Comparison of ENCODE assay signal across 10 mouse cellular contexts in genomic region chr2:125067894-125068293, GRCm38 (mm10). TPM values are rescaled to one million over a fixed set of nuclear protein-coding genes. Genes with fewer than 3 reads are reported as not detected.
DNase-seq lines count a peak whose midpoint lies in the region; ATAC-seq and TF ChIP-seq lines count a peak whose summit lies in the region.
"Had no signal": no experiment of that assay in that cellular context is flagged by ENCODE, and none has a peak within 500 bp of the region (broad histone marks: within the 10 kb centered on the region; RNA-seq: fewer than 3 reads in every experiment).

Gene Slc24a5 (plus strand): TSS chr2:125068124.

- 0 out of 2 replicates have a peak, but pooled peaks have one; percentile 13 for ATAC-seq in hindbrain, embryonic 13.5 days (ENCODE audit: low FRiP score)
- ATAC-seq in hindbrain, postnatal 0 days = no peak
- ATAC-seq in neural tube, embryonic 14.5 days (ENCODE audit: low read depth) = 0 out of 2 replicates have a peak, but pooled peaks have one; percentile 6
- no peak for ATAC-seq in neural tube, embryonic 15.5 days (ENCODE audit: low FRiP score)
- ATAC-seq in hindbrain, embryonic 15.5 days (ENCODE audit: low FRiP score, low read depth) = peak; percentile 52; the same call in 1 of the 2 replicates
- peak; percentile 36; the same call in 1 of the 2 replicates for ATAC-seq in midbrain, embryonic 16.5 days
- ATAC-seq in granulocyte monocyte progenitor cell, adult 5-6 weeks (replicated peaks; ENCODE audit: poor library complexity, severe bottlenecking) = no peak; the same call in 1 of the 2 replicates
- ATAC-seq: CD4-positive, CD25-positive, alpha-beta regulatory T cell, adult 4 months had no signal

- 79% methylated on average over 9 of the region's 10 CpGs for WGBS in hindbrain, embryonic 13.5 days
- 74% methylated on average over 10 of the region's 10 CpGs for WGBS in hindbrain, postnatal 0 days
- WGBS in neural tube, embryonic 14.5 days = 73% methylated on average over 10 of the region's 10 CpGs
- WGBS in neural tube, embryonic 15.5 days = 76% methylated on average over 10 of the region's 10 CpGs
- 72% methylated on average over 10 of the region's 10 CpGs for WGBS in hindbrain, embryonic 15.5 days
- 69% methylated on average over 10 of the region's 10 CpGs for WGBS in midbrain, embryonic 16.5 days

- H3K27me3 ChIP-seq in hindbrain, embryonic 13.5 days = no peaks in the 10 kb centered on the region
- no peaks in the 10 kb centered on the region for H3K27me3 ChIP-seq in hindbrain, postnatal 0 days (ENCODE audit: insufficient read depth, low read length)
- H3K27me3 ChIP-seq in neural tube, embryonic 14.5 days (ENCODE audit: control insufficient read depth, insufficient read depth, low read length) = no peaks in the 10 kb centered on the region
- H3K27me3 ChIP-seq in neural tube, embryonic 15.5 days (replicated peaks) = no peaks in the 10 kb centered on the region
- no peaks in the 10 kb centered on the region for H3K27me3 ChIP-seq in hindbrain, embryonic 15.5 days
- no peaks in the 10 kb centered on the region for H3K27me3 ChIP-seq in midbrain, embryonic 16.5 days (ENCODE audit: control insufficient read depth, insufficient read depth, low read depth, low read length)

- H3K9ac ChIP-seq in hindbrain, embryonic 13.5 days = no peak within 1 kb of the TSS
- H3K9ac ChIP-seq in hindbrain, postnatal 0 days (replicated peaks; ENCODE audit: low read length) = no peak within 1 kb of the TSS
- no peak within 1 kb of the TSS for H3K9ac ChIP-seq in neural tube, embryonic 14.5 days (replicated peaks; ENCODE audit: low read depth, low read length)
- no peak within 1 kb of the TSS for H3K9ac ChIP-seq in neural tube, embryonic 15.5 days (replicated peaks)
- no peak within 1 kb of the TSS for H3K9ac ChIP-seq in hindbrain, embryonic 15.5 days
- no peak within 1 kb of the TSS for H3K9ac ChIP-seq in midbrain, embryonic 16.5 days (ENCODE audit: low read depth, low read length)

- no peak within 1 kb of the TSS for H3K4me2 ChIP-seq in hindbrain, embryonic 13.5 days
- no peak within 1 kb of the TSS for H3K4me2 ChIP-seq in hindbrain, postnatal 0 days (ENCODE audit: low read depth, low read length)
- H3K4me2 ChIP-seq in neural tube, embryonic 14.5 days (ENCODE audit: low read depth, low read length) = no peak within 1 kb of the TSS
- no peak within 1 kb of the TSS for H3K4me2 ChIP-seq in neural tube, embryonic 15.5 days
- H3K4me2 ChIP-seq in hindbrain, embryonic 15.5 days = no peak within 1 kb of the TSS
- no peak within 1 kb of the TSS for H3K4me2 ChIP-seq in midbrain, embryonic 16.5 days (ENCODE audit: low read length)

- H3K36me3 ChIP-seq in hindbrain, embryonic 13.5 days = no peaks in the 10 kb centered on the region
- no peaks in the 10 kb centered on the region for H3K36me3 ChIP-seq in hindbrain, postnatal 0 days (ENCODE audit: insufficient read depth, low read length)
- no peaks in the 10 kb centered on the region for H3K36me3 ChIP-seq in neural tube, embryonic 14.5 days (ENCODE audit: control insufficient read depth, insufficient read depth, low read length)
- H3K36me3 ChIP-seq in neural tube, embryonic 15.5 days = no peaks in the 10 kb centered on the region
- no peaks in the 10 kb centered on the region for H3K36me3 ChIP-seq in hindbrain, embryonic 15.5 days
- no peaks in the 10 kb centered on the region for H3K36me3 ChIP-seq in midbrain, embryonic 16.5 days (ENCODE audit: control insufficient read depth, insufficient read depth, low read length)

- no peak for DNase-seq in hindbrain, postnatal 0 days (ENCODE audit: low spot score)
- no peak for DNase-seq in layer of hippocampus, postnatal 25 days (ENCODE audit: extremely low spot score in 1 of 2, low spot score in 1 of 2)
- DNase-seq: gastrocnemius, postnatal 25 days had no signal

- no peaks in the 10 kb centered on the region for H3K9me3 ChIP-seq in hindbrain, embryonic 13.5 days
- H3K9me3 ChIP-seq in hindbrain, postnatal 0 days (ENCODE audit: low read length) = no peaks in the 10 kb centered on the region
- H3K9me3 ChIP-seq in neural tube, embryonic 14.5 days (ENCODE audit: control insufficient read depth, low read length) = no peaks in the 10 kb centered on the region
- H3K9me3 ChIP-seq in neural tube, embryonic 15.5 days (replicated peaks) = no peaks in the 10 kb centered on the region
- no peaks in the 10 kb centered on the region for H3K9me3 ChIP-seq in hindbrain, embryonic 15.5 days
- no peaks in the 10 kb centered on the region for H3K9me3 ChIP-seq in midbrain, embryonic 16.5 days (replicated peaks; ENCODE audit: control insufficient read depth, low read length, poor library complexity, severe bottlenecking)

- no peak within 1 kb of the TSS for H3K27ac ChIP-seq in hindbrain, embryonic 13.5 days
- H3K27ac ChIP-seq in hindbrain, postnatal 0 days = no peak within 1 kb of the TSS
- H3K27ac ChIP-seq in neural tube, embryonic 14.5 days (ENCODE audit: low read depth, low read length) = no peak within 1 kb of the TSS
- H3K27ac ChIP-seq in neural tube, embryonic 15.5 days (replicated peaks) = no peak within 1 kb of the TSS
- no peak within 1 kb of the TSS for H3K27ac ChIP-seq in hindbrain, embryonic 15.5 days (replicated peaks)
- H3K27ac ChIP-seq in midbrain, embryonic 16.5 days (ENCODE audit: low read length) = no peak within 1 kb of the TSS

- no peak for TF ChIP-seq CTCF in hindbrain, postnatal 0 days (IDR thresholded peaks at IDR 0.05; ENCODE audit: low read depth)

- peaks cover 3% of the 10 kb centered on the region; the same call in 1 of the 2 replicates for H3K4me1 ChIP-seq in hindbrain, embryonic 13.5 days (replicated peaks)
- H3K4me1 ChIP-seq in hindbrain, postnatal 0 days (ENCODE audit: insufficient read depth, low read length) = no peaks in the 10 kb centered on the region
- no peaks in the 10 kb centered on the region for H3K4me1 ChIP-seq in neural tube, embryonic 14.5 days (ENCODE audit: control insufficient read depth, insufficient read depth, low read length)
- H3K4me1 ChIP-seq in neural tube, embryonic 15.5 days = no peaks in the 10 kb centered on the region
- H3K4me1 ChIP-seq in hindbrain, embryonic 15.5 days (replicated peaks) = no peaks in the 10 kb centered on the region
- H3K4me1 ChIP-seq in midbrain, embryonic 16.5 days (ENCODE audit: control insufficient read depth, insufficient read depth, low read length) = peaks cover 3% of the 10 kb centered on the region; the same call in 1 of the 2 replicates

- H3K4me3 ChIP-seq in hindbrain, embryonic 13.5 days = no peak within 1 kb of the TSS
- H3K4me3 ChIP-seq in hindbrain, postnatal 0 days (ENCODE audit: low read length) = no peak within 1 kb of the TSS
- H3K4me3 ChIP-seq in neural tube, embryonic 14.5 days (ENCODE audit: low read depth, low read length) = no peak within 1 kb of the TSS
- no peak within 1 kb of the TSS for H3K4me3 ChIP-seq in neural tube, embryonic 15.5 days (replicated peaks)
- no peak within 1 kb of the TSS for H3K4me3 ChIP-seq in hindbrain, embryonic 15.5 days
- no peak within 1 kb of the TSS for H3K4me3 ChIP-seq in midbrain, embryonic 16.5 days (ENCODE audit: low read depth, low read length)

RNA-seq across cellular contexts. Expression of gene Slc24a5, which starts in this region (rescaled TPM):
- polyA plus RNA-seq in hindbrain, embryonic 13.5 days (2015; fragmentation: Nextera tagmentation; extraction: Ambion mirVana) = 5.0 and 5.1 TPM in 2 replicates
- 1.4 and 2.5 TPM in 2 replicates for total RNA-seq in hindbrain, postnatal 0 days (2014; rRNA removed)
- polyA plus RNA-seq in hindbrain, postnatal 0 days (2015; fragmentation: Nextera tagmentation; extraction: Ambion mirVana) = 6.6 and 6.7 TPM in 2 replicates
- polyA plus RNA-seq in neural tube, embryonic 14.5 days (2014; fragmentation: Nextera tagmentation; extraction: Ambion mirVana) = 7.1 and 8.0 TPM in 2 replicates
- 2.7 and 5.0 TPM in 2 replicates for polyA plus RNA-seq in neural tube, embryonic 15.5 days (2015; fragmentation: Nextera tagmentation; extraction: Ambion mirVana)
- polyA plus RNA-seq in hindbrain, embryonic 15.5 days (2015; fragmentation: Nextera tagmentation; extraction: Ambion mirVana) = 4.5 and 6.1 TPM in 2 replicates
- polyA plus RNA-seq in midbrain, embryonic 16.5 days (2015; fragmentation: Nextera tagmentation; extraction: Ambion mirVana) = 4.2 and 4.5 TPM in 2 replicates
- 1 to 10 TPM in 1 of 2 experiments, under 1 TPM in 1; 0.23 to 1.1 TPM for total RNA-seq in layer of hippocampus, postnatal 25 days (2021)
- total RNA-seq in granulocyte monocyte progenitor cell, adult 5-6 weeks (2014; fragmentation: Nextera tagmentation) = not detected in 2 replicates
- 0.10 and 0.39 TPM in 2 replicates for total RNA-seq in granulocyte monocyte progenitor cell, adult 5-6 weeks (2017)
- total RNA-seq: gastrocnemius, postnatal 25 days had no signal

Comparison
In these comparisons a context has a peak if more than half of its experiments do, and no peak if none do; other contexts are left out.
1. ATAC-seq: peak in hindbrain, embryonic 13.5 days (single experiment), neural tube, embryonic 14.5 days (single experiment), hindbrain, embryonic 15.5 days (single experiment) and midbrain, embryonic 16.5 days (single experiment); none in hindbrain, postnatal 0 days (single experiment), neural tube, embryonic 15.5 days (single experiment) and granulocyte monocyte progenitor cell, adult 5-6 weeks (single experiment).